Mouse (Mus musculus) adrenal gland, adult 8-10 months (tissue): Measurements from ENCODE around the gene Rangap1. TPM values are rescaled to one million over a fixed set of nuclear protein-coding genes. Genes with fewer than 3 reads are reported as not detected.
A peak's percentile ranks its signal among the peaks of the same experiment; 100 is the strongest.
"Not testable (repeated sequence)": the region's sequence is repeated elsewhere in the genome, so short reads cannot be mapped to it uniquely, and the experiment has no call there.

Experiments used
- DNase-seq: peaks from one replicate; pipeline ENCODE4 v3.0.0; 2022
- total RNA-seq, 4 experiments: library from RNA; stranded (reverse); gene quantifications; 2 replicates each; pipeline ENCODE4 v1.2.4; 2022

Gene Rangap1
- total RNA-seq, 4 experiments from 2014 or later, result 53.4 to 70.2 (median 60.6) TPM

DNA sequence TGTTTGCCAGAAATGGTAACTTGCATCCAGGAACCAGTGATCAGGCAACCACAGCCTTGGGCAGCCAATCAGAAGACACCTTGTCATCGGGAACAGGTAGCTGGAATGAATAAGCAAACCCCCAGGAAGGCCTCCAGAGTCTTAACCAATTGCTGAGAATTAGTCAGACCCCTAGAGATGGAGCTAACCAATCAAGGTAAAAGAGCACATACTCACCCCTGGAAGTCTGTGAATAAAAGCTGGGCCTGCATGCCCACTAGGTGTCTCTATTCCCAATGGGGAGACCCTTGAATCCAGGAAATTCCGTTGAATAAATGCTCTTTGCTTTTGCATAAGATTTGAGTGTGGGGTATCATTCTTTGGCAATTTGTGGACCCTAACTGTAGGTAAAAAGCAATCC lies 5.4 kb downstream of the Rangap1 start:
- DNase-seq, result no peak

DNA sequence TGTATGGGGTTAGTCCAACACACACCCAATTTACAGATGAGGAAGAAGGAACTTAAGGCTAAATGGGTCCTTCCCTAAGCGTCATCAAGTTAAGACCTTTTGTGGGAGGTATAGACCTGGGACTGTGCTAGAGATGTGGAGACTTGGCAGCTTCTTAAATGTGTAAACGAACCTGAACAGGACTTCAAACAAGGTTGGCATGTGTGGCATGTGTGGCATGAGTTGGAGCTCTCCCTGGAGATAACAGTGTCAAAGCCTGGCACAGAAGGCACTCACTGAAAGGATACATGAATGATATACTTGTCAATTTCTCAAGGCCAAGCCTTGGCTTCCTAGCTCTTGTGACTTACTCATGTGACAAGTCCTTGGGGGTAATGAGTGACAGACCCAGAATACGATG lies 6.0 kb downstream of the Rangap1 start:
- DNase-seq, result no peak

DNA sequence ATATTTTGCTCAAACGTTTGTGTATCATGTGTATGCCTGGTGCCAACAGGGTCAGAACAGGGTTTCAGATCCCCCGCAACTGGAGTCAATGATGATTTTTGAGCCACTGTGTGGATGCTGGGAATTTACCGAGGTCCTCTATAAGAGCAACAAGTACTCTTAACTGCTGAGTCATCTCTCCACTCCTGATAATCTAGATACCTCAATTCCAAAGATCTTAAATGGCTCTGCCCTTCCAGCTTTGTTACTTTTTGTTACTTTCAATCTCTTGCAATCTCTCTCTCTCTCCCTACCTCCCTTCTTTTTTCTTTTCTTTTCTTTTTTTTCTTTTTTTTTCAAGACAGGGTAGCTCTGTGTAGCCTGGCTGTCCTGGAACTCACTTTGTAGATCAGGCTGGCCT lies 10.3 kb downstream of the Rangap1 start:
- DNase-seq, result no peak

DNA sequence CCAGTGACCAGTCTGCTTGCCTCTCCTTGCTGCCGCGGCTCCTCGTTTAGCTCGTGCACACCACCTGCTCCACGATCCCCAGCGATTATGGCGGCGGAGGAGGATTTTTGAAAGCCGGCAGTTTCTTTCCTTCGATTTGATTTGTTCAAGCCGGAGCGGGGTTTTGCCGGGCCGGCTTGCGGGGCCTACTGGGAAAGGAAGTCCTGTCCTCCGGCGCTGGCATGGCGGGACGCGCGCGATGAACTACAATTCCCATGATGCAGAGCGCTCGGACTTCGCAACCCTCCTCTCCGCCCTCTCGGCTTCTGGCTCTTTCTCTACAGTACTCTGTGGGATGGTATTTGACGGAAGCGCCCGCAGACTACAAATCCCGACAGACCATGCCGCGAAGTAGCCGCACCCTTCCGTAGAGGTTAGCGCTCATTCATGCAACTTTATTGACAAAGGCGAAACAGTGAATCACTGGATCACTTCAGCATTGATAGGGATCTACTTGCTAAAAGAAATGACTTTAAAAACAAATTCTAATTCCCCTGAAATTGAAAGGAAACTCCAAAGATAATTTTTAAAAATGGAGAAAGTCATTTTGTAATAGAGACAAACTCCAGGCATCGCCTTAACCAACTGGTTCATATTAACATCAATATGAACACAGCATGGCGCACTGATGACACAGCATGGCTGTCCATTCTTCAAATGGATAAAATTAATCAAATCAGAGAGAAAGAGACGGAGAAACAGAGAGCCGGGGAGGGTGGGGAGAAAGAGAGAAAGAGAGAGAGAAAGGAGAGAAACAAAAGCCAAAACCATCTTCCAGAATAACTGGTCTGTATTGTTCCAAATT lies 15.3 kb downstream of the Rangap1 start:
- peak; percentile 99 for DNase-seq

DNA sequence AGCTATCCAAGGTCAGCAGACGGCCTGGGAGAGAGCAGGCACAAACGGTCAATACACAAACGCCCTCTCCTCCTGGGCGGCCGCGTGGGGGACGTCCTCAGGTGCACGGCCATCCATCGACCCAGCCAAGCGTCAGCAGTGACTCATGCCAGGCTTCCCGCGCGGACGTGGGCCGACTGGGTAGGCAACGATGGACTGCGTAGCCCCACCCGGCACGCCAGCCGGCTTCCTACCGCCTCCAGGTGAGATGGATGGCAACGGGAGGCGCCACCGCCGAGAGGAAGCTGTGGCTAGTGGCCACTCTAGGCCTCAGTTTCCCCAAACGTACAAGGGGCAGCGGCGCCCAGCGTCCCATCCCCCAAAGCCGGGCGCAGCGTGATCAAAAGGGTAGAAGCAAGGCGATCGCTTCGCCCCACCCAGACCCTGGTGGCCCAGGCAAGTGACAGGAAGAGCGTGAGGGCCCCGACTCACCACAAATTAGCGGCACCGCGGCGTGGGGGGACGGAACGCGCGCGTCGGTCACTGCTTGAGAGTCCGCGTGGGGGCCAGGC lies 16.0 kb downstream of the Rangap1 start:
- peak; percentile 36 for DNase-seq

DNA sequence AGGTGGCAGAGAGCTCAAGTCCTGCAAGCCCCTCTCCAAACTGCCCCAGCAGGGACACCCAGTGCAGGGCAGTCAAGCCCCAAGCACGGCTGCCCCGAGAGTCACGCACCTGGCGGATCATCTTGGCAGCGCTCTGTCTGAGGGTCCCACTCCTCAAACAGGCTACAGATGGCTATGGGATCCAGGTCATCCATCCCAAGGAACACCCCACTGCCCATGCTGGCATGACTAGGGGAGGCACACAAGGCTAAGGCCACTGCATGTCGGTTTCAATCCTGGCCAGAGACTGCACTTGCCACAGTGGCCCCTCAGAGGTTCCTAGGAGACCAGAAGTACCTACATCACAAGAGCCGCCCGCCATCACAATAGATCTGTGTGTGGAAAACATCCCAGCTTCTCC lies 19.4 kb downstream of the Rangap1 start:
- DNase-seq, result no peak

DNA sequence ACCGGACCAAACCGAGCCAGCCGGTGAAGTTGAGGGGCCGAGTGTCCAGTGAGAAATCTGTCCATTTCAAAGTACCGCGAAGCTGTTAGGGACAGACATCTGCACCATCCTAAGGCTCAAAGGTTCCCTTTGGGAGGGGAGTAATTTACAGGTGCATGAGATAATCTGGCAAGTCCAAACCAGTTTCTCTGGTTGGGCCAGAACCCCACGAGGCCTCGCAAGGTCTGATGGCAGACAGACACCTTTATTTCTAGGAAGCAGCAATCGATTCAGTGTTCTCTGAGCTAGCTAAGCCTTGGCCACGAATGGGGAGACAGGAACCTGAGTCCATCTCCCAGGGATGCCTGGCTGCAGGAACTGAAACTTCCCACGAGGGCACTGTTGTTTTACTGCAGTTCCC lies 21.7 kb downstream of the Rangap1 start:
- DNase-seq, result no peak

DNA sequence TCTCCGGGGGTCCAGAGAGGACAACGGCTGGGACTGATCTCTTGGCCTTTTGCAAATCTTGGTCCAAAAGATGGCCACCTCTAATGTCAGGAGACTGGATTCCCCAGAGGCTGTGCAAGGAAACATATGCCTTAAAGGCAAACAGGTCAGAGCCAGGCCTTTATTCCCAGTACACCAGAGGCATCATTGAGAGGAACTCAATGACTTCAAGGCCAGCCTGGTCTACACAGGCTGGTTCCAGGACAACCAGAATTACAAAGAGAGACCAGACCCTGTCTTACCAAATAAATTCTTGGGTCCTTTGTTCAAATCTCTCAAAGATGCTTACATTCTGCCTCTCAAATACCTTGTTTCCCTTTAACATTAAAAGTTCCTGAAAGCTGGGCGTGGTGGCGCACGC lies 23.0 kb downstream of the Rangap1 start:
- no peak for DNase-seq

DNA sequence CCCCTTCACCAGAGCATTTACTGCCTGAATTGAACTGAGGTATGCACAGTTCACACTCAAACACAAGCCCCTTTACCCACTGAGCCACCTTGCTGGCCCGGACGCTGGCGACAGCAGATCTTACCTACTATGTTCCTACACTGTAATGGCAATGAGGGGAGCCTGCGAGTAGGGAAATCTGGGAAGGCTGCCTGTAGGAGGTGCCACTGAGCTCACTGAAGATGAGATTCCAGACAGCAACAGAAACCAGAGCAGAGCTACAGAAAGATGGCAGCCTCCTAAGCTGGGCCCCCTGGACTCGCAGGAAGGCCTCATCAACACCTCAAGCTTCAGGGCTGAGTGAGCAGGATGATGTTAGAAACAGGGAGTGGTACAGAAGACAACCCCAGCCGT lies 26.2 kb downstream of the Rangap1 start:
- DNase-seq, result no peak

DNA sequence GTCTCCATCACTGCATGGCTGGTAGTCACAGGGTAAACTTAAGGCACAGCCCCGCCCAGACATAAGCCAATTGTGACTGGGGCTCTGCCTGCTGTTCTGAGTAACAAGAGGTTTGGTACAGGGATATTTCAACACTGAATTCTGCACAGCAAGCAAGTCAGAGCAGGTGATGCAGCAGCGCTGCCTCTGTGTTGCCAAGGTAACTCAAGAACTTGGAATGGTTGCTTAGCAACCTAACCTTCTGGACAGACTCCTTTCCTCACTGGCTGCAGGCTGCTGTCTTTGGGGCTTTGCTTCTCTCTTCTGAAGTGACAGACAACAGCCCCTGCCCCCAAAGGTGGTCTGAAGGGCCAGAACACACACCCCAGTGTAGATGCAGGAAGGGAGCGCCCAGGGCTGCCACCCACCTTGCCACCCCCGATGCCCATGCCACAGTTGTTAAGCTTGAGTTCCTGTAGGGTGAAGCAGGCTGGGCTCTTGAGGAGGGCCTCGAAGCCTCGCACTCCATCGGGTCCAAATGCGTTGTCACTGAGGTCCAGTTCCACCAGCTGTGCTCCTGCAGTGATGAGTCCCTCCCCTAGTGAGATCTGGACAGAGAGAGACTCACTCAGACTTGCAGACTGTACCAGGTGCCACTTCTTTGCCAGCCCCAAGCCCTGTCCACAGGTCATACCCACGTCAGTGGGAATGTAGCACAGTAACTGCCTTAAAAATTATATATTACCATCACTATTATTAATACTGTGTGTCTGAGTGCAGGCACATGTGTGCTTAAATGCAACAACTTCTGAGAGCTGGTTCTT lies 26.8 kb downstream of the Rangap1 start:
- DNase-seq, result no peak

DNA sequence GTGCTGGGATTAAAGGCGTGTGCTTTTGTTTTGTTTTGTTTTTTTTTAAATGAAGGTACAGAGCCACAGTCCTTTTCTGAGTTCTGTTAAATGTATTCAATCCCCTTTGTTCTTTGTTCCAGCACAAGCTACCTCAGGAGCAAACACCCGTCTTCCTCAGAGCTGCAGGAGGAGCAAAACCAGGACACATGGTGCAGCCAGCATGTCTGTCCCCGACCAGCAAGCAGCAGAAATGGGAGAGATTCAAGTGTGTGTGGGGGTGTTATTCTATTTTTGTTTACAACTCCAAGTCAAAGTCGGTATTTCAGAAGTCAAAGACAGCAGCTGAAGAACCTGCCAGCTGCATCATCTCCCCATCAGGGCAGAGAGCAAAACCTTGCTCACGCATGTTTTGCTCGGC lies 31.6 kb downstream of the Rangap1 start:
- no peak for DNase-seq

DNA sequence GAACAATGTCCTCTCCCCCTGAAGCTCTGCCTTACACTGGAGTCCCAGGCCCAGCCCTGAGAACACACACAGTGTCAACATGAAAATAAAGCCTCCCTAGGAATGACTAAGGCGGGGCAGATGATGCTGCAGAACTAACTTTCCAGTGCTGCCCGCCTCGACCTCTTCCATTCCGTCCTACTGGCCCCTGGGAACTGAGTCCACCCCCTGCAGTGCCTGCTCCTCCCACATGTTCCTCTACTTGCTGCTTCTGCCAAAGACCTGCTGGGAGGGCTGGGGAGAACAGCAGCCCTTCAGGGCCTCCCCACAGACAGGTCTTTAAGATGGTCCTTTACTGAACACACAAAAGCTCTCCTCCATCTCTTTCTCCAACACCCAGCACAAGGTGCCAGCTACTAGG lies 34.5 kb downstream of the Rangap1 start:
- no peak for DNase-seq

DNA sequence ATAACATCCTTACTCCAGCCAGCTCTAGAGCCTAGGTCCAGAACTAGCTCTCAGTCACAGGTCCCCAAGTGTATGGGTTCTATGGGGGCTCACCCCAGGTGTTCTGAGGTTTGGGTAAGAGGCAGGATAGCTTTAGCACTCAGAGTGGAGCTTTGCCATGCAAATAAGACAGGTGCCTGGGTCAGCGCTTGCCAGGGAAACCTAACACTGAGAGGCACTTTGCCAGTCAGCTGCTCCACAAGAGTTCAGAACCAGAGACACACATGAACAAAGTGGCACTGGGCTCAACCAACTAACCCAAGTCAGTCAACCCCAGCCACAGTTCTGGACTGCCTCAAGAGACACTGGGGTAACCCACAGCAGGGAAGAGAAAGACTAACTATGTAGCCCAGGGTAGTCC lies 35.6 kb downstream of the Rangap1 start:
- DNase-seq, result no peak

DNA sequence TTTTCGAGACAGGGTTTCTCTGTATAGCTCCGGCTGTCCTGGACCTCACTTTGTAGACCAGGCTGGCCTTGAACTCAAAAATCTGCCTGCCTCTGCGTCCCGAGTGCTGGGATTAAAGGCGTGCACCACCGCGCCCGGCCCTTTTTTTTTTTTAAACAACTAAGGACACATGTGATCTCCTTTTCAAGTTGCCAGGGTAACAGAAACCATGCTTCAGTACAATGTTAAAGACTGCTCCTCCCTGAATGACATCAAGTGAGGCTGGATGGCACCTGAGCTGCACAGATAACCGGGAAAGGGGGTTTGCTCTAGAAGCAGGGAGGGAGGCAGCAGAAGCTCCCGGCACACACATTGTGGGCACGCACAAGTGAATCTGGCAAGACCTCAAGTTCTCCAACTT lies 36.3 kb downstream of the Rangap1 start:
- no peak for DNase-seq

DNA sequence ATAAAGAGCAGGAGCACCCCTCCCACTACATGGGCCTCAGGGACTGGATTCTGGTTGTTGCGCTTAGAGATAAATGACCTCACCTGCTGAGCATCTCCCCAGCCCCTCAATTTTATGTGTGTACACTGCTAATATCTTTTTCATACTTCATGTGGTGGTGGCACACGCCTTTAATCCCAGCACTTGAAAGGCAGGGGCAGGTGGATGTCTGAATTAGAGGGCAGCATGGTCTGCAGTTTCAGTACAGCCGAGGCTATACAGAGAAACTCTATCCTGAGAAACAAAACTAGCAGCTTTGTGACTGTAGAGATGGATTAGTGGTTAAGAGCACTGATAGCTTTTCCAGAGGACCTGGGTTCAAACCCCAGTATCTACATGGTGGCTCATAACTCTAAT lies 42.2 kb downstream of the Rangap1 start:
- no peak for DNase-seq

DNA sequence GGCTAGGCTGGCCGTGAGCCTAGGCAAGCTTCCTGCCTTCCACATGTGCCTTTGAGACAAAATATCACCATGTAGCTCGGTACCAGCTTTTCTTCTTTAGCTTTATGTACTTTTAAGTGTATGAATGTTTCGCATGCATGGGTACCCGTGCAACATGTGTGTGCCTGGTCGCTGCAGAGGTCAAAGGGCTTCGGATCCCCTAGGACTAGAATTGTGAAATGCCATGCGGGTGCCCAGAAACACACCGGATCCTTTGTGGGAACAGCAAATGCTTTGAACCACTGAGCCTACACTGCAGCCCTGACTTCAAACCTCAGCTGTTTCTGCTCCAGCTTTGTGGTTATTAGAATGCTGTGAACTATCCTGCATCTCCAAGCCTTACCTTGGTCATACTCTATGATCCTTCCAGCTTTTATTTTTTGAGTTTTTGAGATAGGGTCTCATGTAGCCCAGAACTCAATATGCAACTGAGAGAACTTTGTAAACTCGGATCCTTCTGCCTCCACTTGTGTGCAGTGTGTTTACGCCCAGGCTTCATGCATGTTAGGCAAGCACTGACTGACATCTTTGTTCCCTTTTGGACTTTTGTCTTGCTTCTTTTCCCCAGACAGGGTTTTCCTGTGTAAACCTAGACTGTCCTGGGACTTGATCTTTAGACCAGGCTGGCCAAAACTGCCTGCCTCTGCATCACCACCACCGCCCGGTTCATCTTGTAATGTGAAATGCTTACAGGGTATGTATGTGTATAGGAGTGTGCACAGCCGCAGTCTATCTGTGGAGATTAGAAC lies 42.8 kb downstream of the Rangap1 start:
- DNase-seq, result no peak

DNA sequence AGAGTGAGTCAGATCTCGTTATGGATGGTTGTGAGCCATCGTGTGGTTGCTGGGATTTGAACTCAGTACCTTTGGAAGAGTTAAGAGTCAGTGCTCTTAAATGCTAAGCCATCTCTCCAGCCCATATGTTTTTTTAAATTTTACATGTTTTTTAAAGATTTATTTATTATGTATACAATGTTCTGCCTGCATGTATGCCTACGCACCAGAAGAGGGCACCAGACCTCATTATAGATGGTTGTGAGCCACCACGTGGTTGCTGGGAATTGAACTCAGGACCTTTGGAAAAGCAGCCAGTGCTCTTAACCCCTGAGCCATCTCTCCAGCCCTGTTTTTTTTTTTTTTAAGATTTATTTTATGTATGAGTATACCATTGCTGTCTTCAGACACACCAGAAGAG lies 44.0 kb downstream of the Rangap1 start:
- DNase-seq, result not testable (repeated sequence)

DNA sequence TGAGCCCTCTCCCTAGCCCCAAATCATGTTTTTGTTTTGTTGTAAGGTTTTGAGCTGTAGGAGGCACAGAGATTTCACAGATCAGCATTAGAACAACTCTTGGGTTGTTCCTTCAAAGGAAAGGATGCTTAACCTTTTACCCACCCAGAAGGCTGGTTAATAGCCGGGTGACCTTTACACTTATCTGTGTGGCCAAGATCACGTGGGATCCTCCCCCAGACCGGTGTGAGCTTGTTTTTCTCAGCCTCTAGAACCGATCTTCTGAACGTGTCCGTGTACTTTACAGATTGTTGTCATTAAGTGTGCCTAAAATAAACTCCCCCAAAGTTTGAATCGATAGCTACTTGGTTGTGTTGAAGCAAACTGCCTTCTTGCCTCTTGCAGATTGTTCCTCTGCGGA lies 44.7 kb downstream of the Rangap1 start:
- DNase-seq, result no peak

DNA sequence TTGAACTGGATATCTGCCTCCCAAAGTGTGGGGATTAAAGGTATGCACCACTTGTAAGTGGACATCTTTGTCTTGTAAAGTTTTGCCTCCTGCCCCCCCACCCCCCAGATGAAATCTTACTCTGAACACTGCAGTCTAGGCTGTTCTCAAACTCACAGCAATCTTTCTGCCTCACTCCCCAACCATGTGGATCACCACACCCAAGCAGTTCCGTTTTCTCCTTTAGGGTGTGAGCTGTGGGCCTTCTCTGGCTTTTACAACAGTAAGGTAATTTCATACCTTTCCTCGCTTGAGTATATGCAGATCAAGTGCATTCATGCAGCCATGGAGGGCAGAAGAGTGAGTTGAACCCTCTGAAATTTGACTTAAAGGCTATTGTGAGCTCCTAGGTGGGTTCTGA lies 45.2 kb downstream of the Rangap1 start:
- no peak for DNase-seq

DNA sequence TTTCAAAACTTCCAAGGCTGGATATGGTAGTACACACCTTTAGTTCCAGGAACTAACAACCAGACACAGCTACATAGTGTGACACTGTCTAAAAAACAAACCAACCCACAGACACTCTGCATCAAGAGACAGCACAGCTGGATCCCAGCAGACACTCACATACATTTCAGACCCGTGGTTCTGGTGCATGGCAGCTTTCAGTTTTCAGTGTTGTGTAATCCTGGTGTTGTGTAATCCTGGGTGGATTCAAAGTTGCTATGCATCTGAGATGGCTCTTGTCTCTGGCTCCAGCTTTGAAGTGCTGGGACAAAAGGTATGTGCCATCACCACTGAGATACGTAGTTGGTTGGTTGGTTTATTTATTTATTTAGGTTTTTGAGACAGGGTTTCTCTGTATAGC lies 46.8 kb downstream of the Rangap1 start:
- no peak for DNase-seq

DNA sequence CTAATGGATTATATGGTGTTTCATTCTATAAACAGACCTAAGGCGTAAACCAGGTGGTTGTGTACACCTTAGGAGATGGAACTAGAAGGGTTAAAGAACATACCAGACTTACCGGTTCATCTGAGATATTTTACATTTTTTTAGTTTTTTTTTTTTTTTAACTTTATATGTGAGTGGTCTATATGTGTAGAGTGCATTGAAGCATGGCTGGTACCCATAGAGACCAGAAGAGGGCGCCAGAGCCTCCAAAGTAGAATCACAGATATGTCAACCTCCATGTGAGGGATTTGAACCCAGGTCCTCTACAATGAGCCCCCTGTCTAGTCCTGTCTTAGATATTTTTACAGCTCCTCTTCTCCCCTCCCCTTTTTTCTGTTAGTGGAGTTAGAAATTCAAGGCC lies 47.5 kb downstream of the Rangap1 start:
- no peak for DNase-seq

DNA sequence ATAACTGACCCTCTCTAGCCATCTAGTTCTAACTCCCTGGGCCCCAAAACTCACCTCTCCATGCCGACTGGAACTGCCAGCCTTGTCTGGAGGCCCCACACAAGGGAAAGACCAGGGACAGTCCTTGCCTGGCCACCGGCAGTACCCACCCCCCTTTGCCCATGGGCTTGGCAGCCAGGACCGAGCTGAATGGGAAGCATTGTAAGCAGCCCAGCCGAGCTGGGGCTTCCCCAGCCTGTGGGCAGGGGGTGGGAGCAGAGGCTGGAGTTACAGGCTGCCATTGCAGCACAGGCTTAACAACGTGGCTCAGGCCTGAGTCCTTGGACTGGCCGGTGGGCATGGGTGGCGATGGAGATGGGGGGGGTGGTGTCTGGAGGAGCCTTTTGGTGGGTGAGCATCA lies 48.2 kb downstream of the Rangap1 start, which contains the start of gene Chadl:
Gene Chadl, minus strand, starts transcription at position 113 of the 400 bp plus-strand sequence.
- DNase-seq, result no peak

DNA sequence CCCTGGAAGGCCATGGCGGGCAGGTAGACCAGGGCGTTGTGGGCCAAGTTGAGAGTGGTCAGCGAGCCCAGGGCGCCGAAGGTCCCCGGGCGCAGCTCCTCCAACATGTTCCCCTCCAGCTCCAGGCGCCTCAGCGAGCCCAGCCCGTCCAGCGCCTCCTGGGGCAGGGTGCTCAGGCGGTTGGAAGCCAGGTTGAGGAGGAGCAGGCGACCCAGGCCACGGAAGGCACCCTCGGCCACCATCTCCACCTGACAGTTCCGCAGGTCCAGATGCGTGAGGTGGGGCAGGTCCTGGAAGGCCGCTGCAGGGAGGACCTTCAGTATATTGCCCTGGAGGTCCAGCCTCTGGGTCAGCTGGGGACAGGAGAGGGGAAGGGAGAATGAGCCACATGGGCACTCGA lies 50.4 kb downstream of the Rangap1 start:
- no peak for DNase-seq
